10 mouse cellular contexts compared by ENCODE assay signal in genomic region chr3:79516099-79516920, GRCm38 (mm10). TPM values are rescaled to one million over a fixed set of nuclear protein-coding genes. Genes with fewer than 3 reads are reported as not detected.
DNase-seq lines count a peak whose midpoint lies in the region; ATAC-seq and TF ChIP-seq lines count a peak whose summit lies in the region.
"Had no signal": no experiment of that assay in that cellular context is flagged by ENCODE, and none has a peak within 500 bp of the region (broad histone marks: within the 10 kb centered on the region; RNA-seq: fewer than 3 reads in every experiment).

No protein-coding gene starts in this region.

- no peak for TF ChIP-seq CTCF in stomach, postnatal 0 days (IDR thresholded peaks at IDR 0.05; ENCODE audit: low read depth)

- H3K4me2 ChIP-seq in midbrain, embryonic 12.5 days (replicated peaks), result no peak overlapping the region
- no peak overlapping the region for H3K4me2 ChIP-seq in midbrain, embryonic 16.5 days (ENCODE audit: low read length)
- H3K4me2 ChIP-seq in heart, embryonic 16.5 days (ENCODE audit: low read depth, low read length), result peak overlapping the region; percentile 47
- H3K4me2 ChIP-seq in stomach, postnatal 0 days (replicated peaks; ENCODE audit: low read depth), result no peak overlapping the region
- H3K4me2 ChIP-seq: stomach, embryonic 15.5 days had no signal

- no peak overlapping the region for H3K4me3 ChIP-seq in midbrain, embryonic 12.5 days
- H3K4me3 ChIP-seq in midbrain, embryonic 16.5 days (ENCODE audit: low read depth, low read length), result no peak overlapping the region
- H3K4me3 ChIP-seq in heart, embryonic 16.5 days (ENCODE audit: low read length), result peak overlapping the region; percentile 9; the same call in 1 of the 2 replicates
- no peak overlapping the region for H3K4me3 ChIP-seq in stomach, postnatal 0 days (ENCODE audit: low read depth, low read length)
- H3K4me3 ChIP-seq: stomach, embryonic 15.5 days had no signal

- H3K36me3 ChIP-seq in midbrain, embryonic 12.5 days, result no peaks in the 10 kb centered on the region
- no peaks in the 10 kb centered on the region; the same call in 1 of the 2 replicates for H3K36me3 ChIP-seq in midbrain, embryonic 16.5 days (ENCODE audit: control insufficient read depth, insufficient read depth, low read length)
- 0 out of 2 replicates have a peak, but pooled peaks cover 3% of the 10 kb centered on the region for H3K36me3 ChIP-seq in heart, embryonic 16.5 days (ENCODE audit: control insufficient read depth, insufficient read depth)
- no peaks in the 10 kb centered on the region for H3K36me3 ChIP-seq in stomach, postnatal 0 days (ENCODE audit: control insufficient read depth, insufficient read depth, low read length)
- H3K36me3 ChIP-seq: stomach, embryonic 15.5 days had no signal

- no peaks in the 10 kb centered on the region for H3K27me3 ChIP-seq in midbrain, embryonic 12.5 days
- no peaks in the 10 kb centered on the region for H3K27me3 ChIP-seq in midbrain, embryonic 16.5 days (ENCODE audit: control insufficient read depth, insufficient read depth, low read depth, low read length)
- no peaks in the 10 kb centered on the region for H3K27me3 ChIP-seq in heart, embryonic 16.5 days (ENCODE audit: control insufficient read depth, insufficient read depth, low read length)
- H3K27me3 ChIP-seq in stomach, postnatal 0 days (ENCODE audit: control insufficient read depth, insufficient read depth, low read length), result no peaks in the 10 kb centered on the region
- H3K27me3 ChIP-seq: stomach, embryonic 15.5 days had no signal

- TF ChIP-seq EP300 in stomach, postnatal 0 days (optimal IDR thresholded peaks at IDR 0.05), result no peak

- no peak for DNase-seq in cerebellum, postnatal 4 days (ENCODE audit: low spot score in 2 of 2)
- DNase-seq in stomach, postnatal 0 days (ENCODE audit: low spot score), result no peak
- DNase-seq in adrenal gland, adult 2 months, result no peak
- DNase-seq in left cerebral cortex, adult 8-10 months (ENCODE audit: low spot score in 2 of 2), result no peak

- peaks cover 32% of the 10 kb centered on the region for H3K4me1 ChIP-seq in midbrain, embryonic 12.5 days
- H3K4me1 ChIP-seq in midbrain, embryonic 16.5 days (ENCODE audit: control insufficient read depth, insufficient read depth, low read length), result peaks cover 31% of the 10 kb centered on the region
- H3K4me1 ChIP-seq in heart, embryonic 16.5 days (ENCODE audit: control insufficient read depth, insufficient read depth, low read length), result peaks cover 31% of the 10 kb centered on the region
- H3K4me1 ChIP-seq in stomach, postnatal 0 days (replicated peaks; ENCODE audit: control insufficient read depth, insufficient read depth), result peaks cover 11% of the 10 kb centered on the region

- H3K27ac ChIP-seq in midbrain, embryonic 12.5 days (replicated peaks), result 0 out of 2 replicates have a peak overlapping the region, but pooled peaks have one; percentile 22
- no peak overlapping the region for H3K27ac ChIP-seq in midbrain, embryonic 16.5 days (ENCODE audit: low read length)
- H3K27ac ChIP-seq in heart, embryonic 16.5 days (ENCODE audit: low read length), result peak overlapping the region; percentile 58
- H3K27ac ChIP-seq in stomach, postnatal 0 days (replicated peaks), result 0 out of 2 replicates have a peak overlapping the region, but pooled peaks have one; percentile 30
- H3K27ac ChIP-seq: hindbrain, postnatal 0 days; stomach, embryonic 15.5 days had no signal

- ATAC-seq in cerebellum, adult (ENCODE audit: insufficient number of reproducible peaks, low FRiP score, low TSS enrichment), result peak; percentile 63; the same call in 1 of the 2 replicates
- no peak for ATAC-seq in midbrain, embryonic 12.5 days (ENCODE audit: low FRiP score, low read depth)
- no peak for ATAC-seq in midbrain, embryonic 16.5 days
- ATAC-seq in heart, embryonic 16.5 days (replicated peaks; ENCODE audit: extremely low read depth, insufficient read depth, low FRiP score), result peak; percentile 58
- ATAC-seq in stomach, postnatal 0 days (ENCODE audit: low FRiP score, low TSS enrichment), result peak; percentile 48; the same call in 1 of the 2 replicates
- ATAC-seq: hindbrain, postnatal 0 days had no signal

- H3K9ac ChIP-seq in midbrain, embryonic 12.5 days (replicated peaks), result no peak overlapping the region
- no peak overlapping the region for H3K9ac ChIP-seq in midbrain, embryonic 16.5 days (ENCODE audit: low read depth, low read length)
- H3K9ac ChIP-seq in heart, embryonic 16.5 days (ENCODE audit: low read length), result no peak overlapping the region
- no peak overlapping the region for H3K9ac ChIP-seq in stomach, postnatal 0 days (ENCODE audit: low read length)
- H3K9ac ChIP-seq: stomach, embryonic 15.5 days had no signal

- WGBS in midbrain, embryonic 12.5 days, result 59% methylated on average over 14 of the region's 14 CpGs
- 64% methylated on average over 14 of the region's 14 CpGs for WGBS in midbrain, embryonic 16.5 days
- WGBS in heart, embryonic 16.5 days, result 47% methylated on average over 14 of the region's 14 CpGs
- WGBS in stomach, postnatal 0 days, result 56% methylated on average over 14 of the region's 14 CpGs

- no peaks in the 10 kb centered on the region for H3K9me3 ChIP-seq in midbrain, embryonic 12.5 days
- H3K9me3 ChIP-seq in midbrain, embryonic 16.5 days (replicated peaks; ENCODE audit: control insufficient read depth, low read length, poor library complexity, severe bottlenecking), result no peaks in the 10 kb centered on the region
- no peaks in the 10 kb centered on the region for H3K9me3 ChIP-seq in heart, embryonic 16.5 days (replicated peaks; ENCODE audit: control insufficient read depth, low read length)
- no peaks in the 10 kb centered on the region for H3K9me3 ChIP-seq in stomach, postnatal 0 days (ENCODE audit: control insufficient read depth, low read length)
- H3K9me3 ChIP-seq: stomach, embryonic 15.5 days had no signal

RNA-seq across cellular contexts. Expression of gene Fnip2, which starts 51.3 kb away (rescaled TPM):
- 7.0 and 7.4 TPM in 2 replicates for polyA plus RNA-seq in midbrain, embryonic 12.5 days (2016; fragmentation: Nextera tagmentation; extraction: Ambion mirVana)
- polyA plus RNA-seq in midbrain, embryonic 16.5 days (2015; fragmentation: Nextera tagmentation; extraction: Ambion mirVana), result 6.4 and 6.9 TPM in 2 replicates
- 2.6 and 2.7 TPM in 2 replicates for polyA plus RNA-seq in heart, embryonic 16.5 days (2015; fragmentation: Nextera tagmentation; extraction: Ambion mirVana)
- 2.5 and 2.6 TPM in 2 replicates for polyA plus RNA-seq in stomach, postnatal 0 days (2015; fragmentation: Nextera tagmentation; extraction: Ambion mirVana)
- total RNA-seq in adrenal gland, adult 2 months (2021), result 1 to 10 TPM; 7.4 to 8.5 TPM
- 1.2 and 1.9 TPM in 2 replicates for polyA plus RNA-seq in adrenal gland, adult 2 months (2012; rRNA removed)
- total RNA-seq in left cerebral cortex, adult 8-10 months (2022), result 10 to 100 TPM; 18.4 to 25.9 (median 21.7) TPM

Comparison
In these comparisons a context has a peak if more than half of its experiments do, and no peak if none do; other contexts are left out.
1. ATAC-seq: peak in cerebellum, adult (single experiment), heart, embryonic 16.5 days (single experiment) and stomach, postnatal 0 days (single experiment); none in midbrain, embryonic 12.5 days (single experiment) and midbrain, embryonic 16.5 days (single experiment).